Mouse (Mus musculus): ENCODE results near the gene Crocc2. TPM values are rescaled to one million over a fixed set of nuclear protein-coding genes. Genes with fewer than 3 reads are reported as not detected.
A peak's percentile ranks its signal among the peaks of the same experiment; 100 is the strongest.

The Crocc2 gene
- polyA plus RNA-seq, 1 experiment from 2014 or later, result 0.32 TPM

DNA sequence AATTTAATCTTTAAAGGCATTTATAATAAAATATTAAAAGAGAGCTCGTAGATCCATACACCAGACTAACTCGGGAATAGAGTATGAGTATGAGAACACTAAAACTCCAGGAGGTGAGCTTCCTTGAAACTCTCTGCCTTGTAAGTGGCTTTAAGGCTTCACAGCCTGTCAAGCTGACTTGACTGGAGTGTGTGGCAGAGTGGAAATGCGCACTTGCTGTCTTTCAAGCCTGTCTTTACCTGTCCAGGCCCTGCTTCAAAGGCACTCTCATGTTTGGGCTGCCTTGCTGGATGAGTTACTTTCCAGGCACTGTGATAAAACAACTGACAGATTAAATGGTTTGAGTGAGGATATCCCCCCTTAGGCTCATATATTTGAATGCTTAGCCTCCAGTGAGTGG, 29.4 kb downstream of the Crocc2 start:
- no peak for ATAC-seq (ENCODE audit: insufficient number of reproducible peaks, low FRiP score, low TSS enrichment, low read depth)

DNA sequence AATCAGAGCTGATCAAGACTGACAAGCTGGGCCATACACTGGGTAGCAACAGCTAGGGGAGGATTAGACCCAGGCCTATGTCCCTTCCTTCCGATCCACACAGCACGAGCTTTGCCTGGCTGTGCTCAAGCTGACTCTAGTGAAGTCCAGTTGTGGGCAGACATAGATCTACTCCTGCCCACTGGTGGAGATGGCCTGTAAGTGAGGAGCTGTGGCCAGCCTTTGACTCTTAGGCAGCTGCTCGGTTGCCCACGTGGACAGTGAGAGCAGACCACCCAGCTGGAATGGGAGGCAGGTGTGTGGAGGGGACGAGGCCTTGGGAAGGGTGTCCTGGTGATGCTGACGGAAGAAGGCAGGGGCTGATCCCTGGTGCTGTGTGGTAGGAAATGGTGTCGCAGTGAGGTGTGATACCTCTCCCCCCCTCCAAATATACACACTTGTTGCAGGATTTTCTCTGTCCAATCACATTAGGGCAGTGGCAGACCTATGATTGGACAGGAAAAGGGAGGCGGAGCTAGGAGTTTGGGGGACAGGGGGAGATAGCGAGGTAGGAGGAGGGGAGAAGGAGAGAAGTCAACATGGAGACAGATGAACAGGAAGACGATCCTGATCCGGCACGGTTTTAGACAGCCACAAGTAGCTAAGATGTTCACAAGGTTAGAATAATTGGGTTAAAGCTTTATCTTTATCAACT, 37.9 kb downstream of the Crocc2 start:
- no peak for ATAC-seq (ENCODE audit: insufficient number of reproducible peaks, low FRiP score, low TSS enrichment, low read depth)

More for the DNA sequence above, 29.4 kb downstream of the Crocc2 start:
- H3K4me2 ChIP-seq (ENCODE audit: low read depth, severe bottlenecking), result no peak overlapping the region
- no peak overlapping the region for H3K4me3 ChIP-seq (ENCODE audit: low read depth, low read length)
- H3K27ac ChIP-seq (replicated peaks; ENCODE audit: low read depth, low read length), result no peak overlapping the region
- H3K9ac ChIP-seq (ENCODE audit: low read length), result no peak overlapping the region
- no peaks in the 10 kb centered on the region for H3K36me3 ChIP-seq (ENCODE audit: control insufficient read depth, insufficient read depth, low read length)
- 84% methylated on average over 3 of the region's 3 CpGs for WGBS
- DNase-seq (ENCODE audit: low spot score), result no peak
- H3K4me1 ChIP-seq (ENCODE audit: control insufficient read depth, insufficient read depth, low read length), result no peaks in the 10 kb centered on the region
- H3K27me3 ChIP-seq (ENCODE audit: control insufficient read depth, insufficient read depth, low read length), result no peaks in the 10 kb centered on the region
- H3K9me3 ChIP-seq (ENCODE audit: control insufficient read depth, low read length), result 0 out of 2 replicates have a peak, but pooled peaks cover 6% of the 10 kb centered on the region

GRCm38 (mm10) chr1:93207536-93208064, 39.1 kb downstream of the Crocc2 start:
- Histone ChIP-seq H3K4me2 (ENCODE audit: low read depth, severe bottlenecking) (no peak overlapping the region), H3K9ac (ENCODE audit: low read length) (no peak overlapping the region), H3K27me3 (ENCODE audit: control insufficient read depth, insufficient read depth, low read length) (no peaks in the 10 kb centered on the region), H3K9me3 (ENCODE audit: control insufficient read depth, low read length) (no peaks in the 10 kb centered on the region), H3K27ac (replicated peaks; ENCODE audit: low read depth, low read length) (no peak overlapping the region), H3K36me3 (ENCODE audit: control insufficient read depth, insufficient read depth, low read length) (no peaks in the 10 kb centered on the region), H3K4me3 (ENCODE audit: low read depth, low read length) (no peak overlapping the region), H3K4me1 (ENCODE audit: control insufficient read depth, insufficient read depth, low read length) (peaks cover 25% of the 10 kb centered on the region)
- WGBS, result 89% methylated on average over 4 of the region's 4 CpGs
- ATAC-seq (ENCODE audit: insufficient number of reproducible peaks, low FRiP score, low TSS enrichment, low read depth), result no peak
- DNase-seq (ENCODE audit: low spot score), result no peak

More for the DNA sequence above, 37.9 kb downstream of the Crocc2 start:
- Histone ChIP-seq H3K4me2 (ENCODE audit: low read depth, severe bottlenecking) (no peak overlapping the region), H3K36me3 (ENCODE audit: control insufficient read depth, insufficient read depth, low read length) (no peaks in the 10 kb centered on the region), H3K27me3 (ENCODE audit: control insufficient read depth, insufficient read depth, low read length) (no peaks in the 10 kb centered on the region), H3K4me1 (ENCODE audit: control insufficient read depth, insufficient read depth, low read length) (peaks cover 15% of the 10 kb centered on the region), H3K4me3 (ENCODE audit: low read depth, low read length) (no peak overlapping the region), H3K27ac (replicated peaks; ENCODE audit: low read depth, low read length) (no peak overlapping the region; the same call in 1 of the 2 replicates), H3K9me3 (ENCODE audit: control insufficient read depth, low read length) (no peaks in the 10 kb centered on the region), H3K9ac (ENCODE audit: low read length) (no peak overlapping the region; the same call in 1 of the 2 replicates)
- 54% methylated on average over 12 of the region's 12 CpGs for WGBS
- DNase-seq (ENCODE audit: low spot score), result no peak

GRCm38 (mm10) chr1:93210213-93210641, 41.7 kb downstream of the Crocc2 start:
- no peak for DNase-seq (ENCODE audit: low spot score)
- peak; percentile 33; the same call in 1 of the 2 replicates for ATAC-seq (ENCODE audit: insufficient number of reproducible peaks, low FRiP score, low TSS enrichment, low read depth)
- Histone ChIP-seq H3K27ac (replicated peaks; ENCODE audit: low read depth, low read length) (peak overlapping the region; percentile 74), H3K4me3 (ENCODE audit: low read depth, low read length) (no peak overlapping the region), H3K4me2 (ENCODE audit: low read depth, severe bottlenecking) (no peak overlapping the region), H3K9me3 (ENCODE audit: control insufficient read depth, low read length) (no peaks in the 10 kb centered on the region), H3K27me3 (ENCODE audit: control insufficient read depth, insufficient read depth, low read length) (no peaks in the 10 kb centered on the region), H3K9ac (ENCODE audit: low read length) (no peak overlapping the region; the same call in 1 of the 2 replicates), H3K36me3 (ENCODE audit: control insufficient read depth, insufficient read depth, low read length) (no peaks in the 10 kb centered on the region), H3K4me1 (ENCODE audit: control insufficient read depth, insufficient read depth, low read length) (peaks cover 36% of the 10 kb centered on the region)
- 34% methylated on average over 9 of the region's 9 CpGs for WGBS

DNA sequence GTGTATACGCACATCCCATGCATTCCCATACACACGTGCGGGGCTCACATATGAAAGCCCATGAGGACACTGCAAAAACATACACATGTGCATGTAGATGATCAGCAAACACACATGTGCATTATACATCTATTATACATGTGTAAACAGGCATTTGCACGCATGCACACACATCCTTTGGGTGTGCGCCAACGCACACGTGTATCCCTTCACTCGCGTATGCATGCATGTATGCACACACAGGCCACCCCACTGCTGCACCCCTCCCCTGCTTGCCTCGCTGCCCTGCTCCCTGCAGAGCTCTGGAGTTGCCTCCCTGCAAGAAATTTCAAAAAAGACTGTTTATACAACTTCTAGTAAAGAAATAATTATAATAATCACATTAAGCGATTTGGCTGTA, 42.5 kb downstream of the Crocc2 start:
- Histone ChIP-seq H3K4me3 (ENCODE audit: low read depth, low read length) (no peak overlapping the region), H3K9ac (ENCODE audit: low read length) (no peak overlapping the region), H3K4me2 (ENCODE audit: low read depth, severe bottlenecking) (no peak overlapping the region), H3K4me1 (ENCODE audit: control insufficient read depth, insufficient read depth, low read length) (peaks cover 38% of the 10 kb centered on the region), H3K9me3 (ENCODE audit: control insufficient read depth, low read length) (no peaks in the 10 kb centered on the region), H3K27ac (replicated peaks; ENCODE audit: low read depth, low read length) (peak overlapping the region; percentile 74; the same call in 1 of the 2 replicates), H3K27me3 (ENCODE audit: control insufficient read depth, insufficient read depth, low read length) (no peaks in the 10 kb centered on the region), H3K36me3 (ENCODE audit: control insufficient read depth, insufficient read depth, low read length) (no peaks in the 10 kb centered on the region)
- WGBS, result 91% methylated on average over 11 of the region's 11 CpGs
- ATAC-seq (ENCODE audit: insufficient number of reproducible peaks, low FRiP score, low TSS enrichment, low read depth) (no peak), DNase-seq (ENCODE audit: low spot score) (no peak)

GRCm38 (mm10) chr1:93211549-93212220, 43.2 kb downstream of the Crocc2 start:
- WGBS, result 51% methylated on average over 10 of the region's 10 CpGs
- H3K36me3 ChIP-seq (ENCODE audit: control insufficient read depth, insufficient read depth, low read length), result no peaks in the 10 kb centered on the region
- H3K4me3 ChIP-seq (ENCODE audit: low read depth, low read length), result no peak overlapping the region
- H3K27ac ChIP-seq (replicated peaks; ENCODE audit: low read depth, low read length), result 0 out of 2 replicates have a peak overlapping the region, but pooled peaks have one; percentile 53
- no peak overlapping the region for H3K9ac ChIP-seq (ENCODE audit: low read length)
- no peaks in the 10 kb centered on the region for H3K27me3 ChIP-seq (ENCODE audit: control insufficient read depth, insufficient read depth, low read length)
- H3K4me1 ChIP-seq (ENCODE audit: control insufficient read depth, insufficient read depth, low read length), result peaks cover 38% of the 10 kb centered on the region
- no peak for DNase-seq (ENCODE audit: low spot score)
- no peaks in the 10 kb centered on the region for H3K9me3 ChIP-seq (ENCODE audit: control insufficient read depth, low read length)
- no peak overlapping the region for H3K4me2 ChIP-seq (ENCODE audit: low read depth, severe bottlenecking)
- no peak for ATAC-seq (ENCODE audit: insufficient number of reproducible peaks, low FRiP score, low TSS enrichment, low read depth)

- H3K27ac ChIP-seq (replicated peaks; ENCODE audit: low read depth, low read length), result no peak overlapping the region
- no peak for ATAC-seq (ENCODE audit: insufficient number of reproducible peaks, low FRiP score, low TSS enrichment, low read depth)
- H3K36me3 ChIP-seq (ENCODE audit: control insufficient read depth, insufficient read depth, low read length), result no peaks in the 10 kb centered on the region
- no peaks in the 10 kb centered on the region for H3K27me3 ChIP-seq (ENCODE audit: control insufficient read depth, insufficient read depth, low read length)
- no peak overlapping the region for H3K4me3 ChIP-seq (ENCODE audit: low read depth, low read length)
- H3K4me1 ChIP-seq (ENCODE audit: control insufficient read depth, insufficient read depth, low read length), result peaks cover 46% of the 10 kb centered on the region
- no peaks in the 10 kb centered on the region for H3K9me3 ChIP-seq (ENCODE audit: control insufficient read depth, low read length)
- no peak for DNase-seq (ENCODE audit: low spot score)
- H3K4me2 ChIP-seq (ENCODE audit: low read depth, severe bottlenecking), result no peak overlapping the region
- no peak overlapping the region for H3K9ac ChIP-seq (ENCODE audit: low read length)
- WGBS, result 80% methylated on average over 7 of the region's 7 CpGs
Observed at GRCm38 (mm10) chr1:93212441-93212840, 43.9 kb downstream of the Crocc2 start.

- peak; percentile 56 for DNase-seq (ENCODE audit: low spot score)
- peak; percentile 37; the same call in 1 of the 2 replicates for ATAC-seq (ENCODE audit: insufficient number of reproducible peaks, low FRiP score, low TSS enrichment, low read depth)
- peaks cover 49% of the 10 kb centered on the region for H3K4me1 ChIP-seq (ENCODE audit: control insufficient read depth, insufficient read depth, low read length)
Observed at GRCm38 (mm10) chr1:93214612-93215011, 46.1 kb downstream of the Crocc2 start.

More at GRCm38 (mm10) chr1:93214612-93215011, 46.1 kb downstream of the Crocc2 start:
- 51% methylated on average over 5 of the region's 5 CpGs for WGBS
- Histone ChIP-seq H3K9ac (ENCODE audit: low read length) (no peak overlapping the region), H3K4me2 (ENCODE audit: low read depth, severe bottlenecking) (no peak overlapping the region), H3K27ac (replicated peaks; ENCODE audit: low read depth, low read length) (peak overlapping the region; percentile 48), H3K36me3 (ENCODE audit: control insufficient read depth, insufficient read depth, low read length) (no peaks in the 10 kb centered on the region), H3K9me3 (ENCODE audit: control insufficient read depth, low read length) (no peaks in the 10 kb centered on the region), H3K27me3 (ENCODE audit: control insufficient read depth, insufficient read depth, low read length) (no peaks in the 10 kb centered on the region), H3K4me3 (ENCODE audit: low read depth, low read length) (no peak overlapping the region)
